Mouse (Mus musculus) right cerebral cortex, adult 2 months (tissue): ENCODE measurements around the gene Vmn2r102.

Source experiments
- DNase-seq, 2 experiments: peaks; one replicate each; pipeline ENCODE4 v3.0.0; 2021 to 2022; ENCODE audit warnings: low spot score in 2 of 2

Vmn2r102 gene

GRCm38 (mm10) chr17:19660028-19660427 is at the start of gene Vmn2r102:
TSS of gene Vmn2r102 (plus strand) at chr17:19660328.
- no peak for DNase-seq

DNA sequence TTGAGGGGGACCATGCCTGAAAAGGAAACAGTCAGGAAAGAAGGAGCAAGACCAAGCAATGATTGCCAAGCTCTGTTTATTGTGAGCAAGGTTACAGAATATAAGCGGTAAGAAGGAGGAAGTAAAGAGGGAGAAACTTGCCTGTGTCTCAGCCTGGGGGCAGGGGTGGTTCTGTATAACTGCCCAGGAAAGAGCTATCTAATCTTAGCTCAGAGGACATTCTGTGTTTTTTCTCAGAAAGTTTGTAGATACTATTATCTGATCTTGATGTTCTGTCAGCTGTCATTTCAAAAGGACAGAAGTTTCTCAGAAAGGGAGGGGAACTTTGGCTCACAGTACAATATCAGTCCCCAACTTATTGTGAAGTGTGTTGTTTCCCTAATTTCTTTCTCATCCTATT is 30.8 kb upstream of the Vmn2r102 start:
- no peak for DNase-seq

DNA sequence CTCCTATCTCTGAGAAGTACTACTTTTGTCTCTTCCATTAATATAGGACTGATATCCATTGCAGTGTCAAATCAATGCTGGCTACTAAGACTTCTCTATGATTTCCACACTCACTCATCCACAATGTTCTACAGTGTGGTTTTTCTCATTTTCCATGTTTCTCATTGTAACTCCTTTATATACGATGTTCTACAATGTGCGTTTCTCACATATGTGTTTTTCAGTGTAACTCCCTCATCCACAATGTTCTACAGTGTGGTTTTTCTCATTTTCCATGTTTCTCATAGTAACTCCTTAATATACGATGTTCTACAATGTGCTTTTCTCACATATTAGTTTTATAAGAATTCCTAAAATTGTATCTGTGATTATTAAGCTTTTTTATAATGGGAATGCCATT is 1.7 kb upstream of the Vmn2r102 start:
- no peak for DNase-seq

GRCm38 (mm10) chr17:19692062-19692461 is 31.9 kb downstream of the Vmn2r102 start:
- no peak for DNase-seq
